Mouse (Mus musculus): ENCODE data around the gene Spem2. TPM values are rescaled to one million over a fixed set of nuclear protein-coding genes. Genes with fewer than 3 reads are reported as not detected.
A peak's percentile ranks its signal among the peaks of the same experiment; 100 is the strongest.
"Not testable (repeated sequence)": the region's sequence is repeated elsewhere in the genome, so short reads cannot be mapped to it uniquely, and the experiment has no call there.

Spem2 gene
- not detected in 2 replicates for polyA plus RNA-seq (2014; fragmentation: Nextera tagmentation; extraction: Ambion mirVana)

- no peak for ATAC-seq (ENCODE audit: insufficient number of reproducible peaks, insufficient read depth, low FRiP score, low read depth)
- H3K9me3 ChIP-seq (ENCODE audit: control insufficient read depth, low read depth, low read length), result peaks cover 3% of the 10 kb centered on the region; the same call in 1 of the 2 replicates
- no peak within 1 kb of the TSS for H3K4me2 ChIP-seq (replicated peaks; ENCODE audit: low read depth, low read length)
- no peak within 1 kb of the TSS for H3K4me3 ChIP-seq (ENCODE audit: low read depth, low read length)
- no peaks in the 10 kb centered on the region for H3K4me1 ChIP-seq (ENCODE audit: control insufficient read depth, insufficient read depth, low read length)
- 78% methylated on average over 2 of the region's 2 CpGs for WGBS
- H3K36me3 ChIP-seq (ENCODE audit: control insufficient read depth, insufficient read depth, low read length), result no peaks in the 10 kb centered on the region
- H3K27ac ChIP-seq (ENCODE audit: low read length), result no peak within 1 kb of the TSS
- no peaks in the 10 kb centered on the region for H3K27me3 ChIP-seq (ENCODE audit: control insufficient read depth, insufficient read depth, low read length)
- no peak within 1 kb of the TSS for H3K9ac ChIP-seq (replicated peaks; ENCODE audit: low read depth, low read length)
Measured at GRCm38 (mm10) chr11:69818365-69818764, at the start of gene Spem2. Spem2 (minus strand) TSS chr11:69818465.

DNA sequence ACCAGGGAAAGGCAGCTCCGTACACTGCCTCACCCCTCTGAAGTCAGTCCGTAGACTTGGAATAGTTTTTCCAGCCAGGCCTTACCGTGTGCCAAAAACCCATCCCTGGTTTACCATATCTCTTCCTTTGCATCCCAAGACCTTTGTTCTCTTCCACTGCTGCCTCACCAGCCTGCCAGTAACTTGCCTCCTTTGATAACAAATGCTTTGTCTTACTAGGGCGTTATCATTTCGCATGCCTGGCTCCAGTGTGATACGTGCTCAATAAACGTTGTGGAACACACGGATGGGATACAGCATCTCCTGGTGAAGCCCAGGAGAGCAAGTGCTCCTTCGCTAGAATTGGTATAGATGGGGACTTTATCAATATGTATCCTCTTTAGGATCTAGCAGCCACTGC is 49.1 kb upstream of the Spem2 start:
- Histone ChIP-seq H3K27ac (ENCODE audit: low read length) (no peak overlapping the region), H3K9me3 (ENCODE audit: control insufficient read depth, low read depth, low read length) (no peaks in the 10 kb centered on the region), H3K4me1 (ENCODE audit: control insufficient read depth, insufficient read depth, low read length) (no peaks in the 10 kb centered on the region), H3K27me3 (ENCODE audit: control insufficient read depth, insufficient read depth, low read length) (no peaks in the 10 kb centered on the region), H3K4me3 (ENCODE audit: low read depth, low read length) (no peak overlapping the region), H3K36me3 (ENCODE audit: control insufficient read depth, insufficient read depth, low read length) (no peaks in the 10 kb centered on the region), H3K9ac (replicated peaks; ENCODE audit: low read depth, low read length) (no peak overlapping the region), H3K4me2 (replicated peaks; ENCODE audit: low read depth, low read length) (no peak overlapping the region)
- 63% methylated on average over 9 of the region's 9 CpGs for WGBS
- ATAC-seq (ENCODE audit: insufficient number of reproducible peaks, insufficient read depth, low FRiP score, low read depth), result no peak

DNA sequence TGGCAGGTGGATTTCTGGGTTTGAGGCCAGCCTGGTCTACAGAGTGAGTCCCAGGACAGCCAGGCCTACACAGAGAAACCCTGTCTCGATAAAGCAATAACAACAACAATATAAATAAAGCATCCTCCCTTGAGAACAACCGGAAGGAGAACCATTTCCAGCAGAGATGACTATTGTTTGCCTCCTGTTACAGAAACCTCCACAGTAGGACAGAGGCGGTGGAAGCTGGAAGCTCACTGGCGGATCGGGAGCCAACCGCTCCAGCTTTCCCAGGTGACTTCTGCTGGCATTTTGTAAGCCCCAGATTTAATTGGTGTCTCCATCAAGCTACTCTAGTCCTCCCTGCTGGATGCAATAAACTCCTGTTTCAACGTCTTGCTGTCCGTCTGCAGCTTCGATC is 47.3 kb upstream of the Spem2 start:
- Histone ChIP-seq H3K27ac (ENCODE audit: low read length) (no peak overlapping the region), H3K4me2 (replicated peaks; ENCODE audit: low read depth, low read length) (no peak overlapping the region), H3K4me3 (ENCODE audit: low read depth, low read length) (no peak overlapping the region), H3K27me3 (ENCODE audit: control insufficient read depth, insufficient read depth, low read length) (no peaks in the 10 kb centered on the region), H3K4me1 (ENCODE audit: control insufficient read depth, insufficient read depth, low read length) (no peaks in the 10 kb centered on the region), H3K36me3 (ENCODE audit: control insufficient read depth, insufficient read depth, low read length) (no peaks in the 10 kb centered on the region), H3K9me3 (ENCODE audit: control insufficient read depth, low read depth, low read length) (no peaks in the 10 kb centered on the region), H3K9ac (replicated peaks; ENCODE audit: low read depth, low read length) (no peak overlapping the region)
- no peak for ATAC-seq (ENCODE audit: insufficient number of reproducible peaks, insufficient read depth, low FRiP score, low read depth)
- WGBS, result 84% methylated on average over 9 of the region's 9 CpGs

GRCm38 (mm10) chr11:69864138-69864860 is 46.0 kb upstream of the Spem2 start:
- H3K4me3 ChIP-seq (ENCODE audit: low read depth, low read length), result no peak overlapping the region

GRCm38 (mm10) chr11:69863729-69864128 is 45.5 kb upstream of the Spem2 start:
- not testable (repeated sequence) for ATAC-seq (ENCODE audit: insufficient number of reproducible peaks, insufficient read depth, low FRiP score, low read depth); H3K27me3 ChIP-seq (ENCODE audit: control insufficient read depth, insufficient read depth, low read length); H3K4me1 ChIP-seq (ENCODE audit: control insufficient read depth, insufficient read depth, low read length); H3K27ac ChIP-seq (ENCODE audit: low read length); H3K36me3 ChIP-seq (ENCODE audit: control insufficient read depth, insufficient read depth, low read length); H3K4me3 ChIP-seq (ENCODE audit: low read depth, low read length); H3K9ac ChIP-seq (replicated peaks; ENCODE audit: low read depth, low read length); H3K9me3 ChIP-seq (ENCODE audit: control insufficient read depth, low read depth, low read length); H3K4me2 ChIP-seq (replicated peaks; ENCODE audit: low read depth, low read length)
- 66% methylated on average over 3 of the region's 3 CpGs for WGBS

More at GRCm38 (mm10) chr11:69864138-69864860, 46.0 kb upstream of the Spem2 start:
- Histone ChIP-seq H3K4me2 (replicated peaks; ENCODE audit: low read depth, low read length) (no peak overlapping the region), H3K27me3 (ENCODE audit: control insufficient read depth, insufficient read depth, low read length) (no peaks in the 10 kb centered on the region), H3K36me3 (ENCODE audit: control insufficient read depth, insufficient read depth, low read length) (no peaks in the 10 kb centered on the region), H3K27ac (ENCODE audit: low read length) (no peak overlapping the region), H3K9ac (replicated peaks; ENCODE audit: low read depth, low read length) (no peak overlapping the region), H3K4me1 (ENCODE audit: control insufficient read depth, insufficient read depth, low read length) (no peaks in the 10 kb centered on the region), H3K9me3 (ENCODE audit: control insufficient read depth, low read depth, low read length) (no peaks in the 10 kb centered on the region)
- 52% methylated on average over 8 of the region's 8 CpGs for WGBS
- ATAC-seq (ENCODE audit: insufficient number of reproducible peaks, insufficient read depth, low FRiP score, low read depth), result no peak

DNA sequence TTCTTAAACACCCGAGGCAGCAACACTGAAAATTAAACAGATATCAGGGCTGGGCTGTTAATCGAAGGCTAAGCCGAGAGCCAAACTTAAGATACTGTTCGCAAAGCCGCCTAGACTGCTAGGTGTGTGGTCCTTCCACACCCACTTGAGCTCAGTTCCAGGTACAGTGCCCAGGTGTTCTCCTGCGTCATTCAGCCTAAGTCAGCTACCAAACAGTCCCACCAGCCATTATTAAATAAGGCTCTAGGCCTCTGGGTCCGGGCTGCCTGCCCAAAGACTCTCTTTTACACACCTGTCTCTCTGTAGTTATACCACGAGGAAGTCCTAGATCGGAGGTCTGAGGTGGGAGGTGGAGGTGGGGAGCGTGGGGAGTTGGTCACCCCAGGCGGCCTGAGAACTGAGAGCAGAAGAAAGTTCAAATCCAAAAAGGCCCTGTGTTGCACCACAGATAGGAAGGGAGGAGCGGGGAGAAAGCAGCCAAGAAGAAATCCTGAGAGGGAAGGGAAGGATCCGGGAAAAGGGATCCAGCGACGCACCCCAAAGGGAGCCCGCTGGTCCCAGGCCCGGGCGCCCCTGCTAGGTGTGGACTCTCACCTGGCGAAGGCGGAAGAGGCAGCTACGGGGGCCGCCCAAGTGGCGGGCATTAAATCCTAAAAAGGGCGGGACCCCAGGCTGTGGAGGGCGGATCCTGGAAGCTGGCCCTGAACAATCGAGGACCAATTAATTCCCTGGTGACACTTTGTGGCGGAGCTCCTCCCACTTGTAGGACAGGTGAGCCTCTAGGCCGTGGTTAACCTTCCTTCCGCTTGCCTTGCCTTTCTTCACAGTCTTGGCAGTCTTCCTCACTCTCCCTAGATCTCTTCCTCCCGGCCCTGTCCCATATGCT is 40.1 kb upstream of the Spem2 start, which contains the start of gene Tnk1:
TSS of gene Tnk1 (minus strand) at position 618 of the 886 bp plus-strand sequence.
- 16% methylated on average over 30 of the region's 30 CpGs for WGBS
- peak; percentile 83 for ATAC-seq (ENCODE audit: insufficient number of reproducible peaks, insufficient read depth, low FRiP score, low read depth)
- peak within 1 kb of the TSS; percentile 63; the same call in 1 of the 2 replicates for H3K27ac ChIP-seq (ENCODE audit: low read length)

GRCm38 (mm10) chr11:69855347-69855746 is 37.1 kb upstream of the Spem2 start:
- ATAC-seq (ENCODE audit: insufficient number of reproducible peaks, insufficient read depth, low FRiP score, low read depth), result no peak
- no peak overlapping the region for H3K4me2 ChIP-seq (replicated peaks; ENCODE audit: low read depth, low read length)
- H3K4me3 ChIP-seq (ENCODE audit: low read depth, low read length), result no peak overlapping the region
- H3K9ac ChIP-seq (replicated peaks; ENCODE audit: low read depth, low read length), result no peak overlapping the region
- no peak overlapping the region for H3K27ac ChIP-seq (ENCODE audit: low read length)
- H3K27me3 ChIP-seq (ENCODE audit: control insufficient read depth, insufficient read depth, low read length), result 0 out of 2 replicates have a peak, but pooled peaks cover 4% of the 10 kb centered on the region
- 35% methylated on average over 16 of the region's 16 CpGs for WGBS
- no peaks in the 10 kb centered on the region for H3K9me3 ChIP-seq (ENCODE audit: control insufficient read depth, low read depth, low read length)
- H3K36me3 ChIP-seq (ENCODE audit: control insufficient read depth, insufficient read depth, low read length), result peaks cover 15% of the 10 kb centered on the region; the same call in 1 of the 2 replicates
- no peaks in the 10 kb centered on the region for H3K4me1 ChIP-seq (ENCODE audit: control insufficient read depth, insufficient read depth, low read length)

More for the DNA sequence above, 40.1 kb upstream of the Spem2 start, which contains the start of gene Tnk1:
- H3K9ac ChIP-seq (replicated peaks; ENCODE audit: low read depth, low read length), result peak within 1 kb of the TSS; percentile 28; the same call in 1 of the 2 replicates
- no peaks in the 10 kb centered on the region for H3K4me1 ChIP-seq (ENCODE audit: control insufficient read depth, insufficient read depth, low read length)
- H3K27me3 ChIP-seq (ENCODE audit: control insufficient read depth, insufficient read depth, low read length), result 0 out of 2 replicates have a peak, but pooled peaks cover 4% of the 10 kb centered on the region
- peak within 1 kb of the TSS; percentile 35 for H3K4me2 ChIP-seq (replicated peaks; ENCODE audit: low read depth, low read length)
- H3K36me3 ChIP-seq (ENCODE audit: control insufficient read depth, insufficient read depth, low read length), result no peaks in the 10 kb centered on the region
- H3K4me3 ChIP-seq (ENCODE audit: low read depth, low read length), result peak within 1 kb of the TSS; percentile 27
- no peaks in the 10 kb centered on the region for H3K9me3 ChIP-seq (ENCODE audit: control insufficient read depth, low read depth, low read length)

GRCm38 (mm10) chr11:69854680-69855079 is 36.4 kb upstream of the Spem2 start:
- Histone ChIP-seq H3K27ac (ENCODE audit: low read length) (no peak overlapping the region), H3K9me3 (ENCODE audit: control insufficient read depth, low read depth, low read length) (no peaks in the 10 kb centered on the region), H3K9ac (replicated peaks; ENCODE audit: low read depth, low read length) (no peak overlapping the region), H3K27me3 (ENCODE audit: control insufficient read depth, insufficient read depth, low read length) (0 out of 2 replicates have a peak, but pooled peaks cover 4% of the 10 kb centered on the region), H3K4me1 (ENCODE audit: control insufficient read depth, insufficient read depth, low read length) (no peaks in the 10 kb centered on the region), H3K4me3 (ENCODE audit: low read depth, low read length) (no peak overlapping the region), H3K36me3 (ENCODE audit: control insufficient read depth, insufficient read depth, low read length) (peaks cover 22% of the 10 kb centered on the region; the same call in 1 of the 2 replicates), H3K4me2 (replicated peaks; ENCODE audit: low read depth, low read length) (no peak overlapping the region)
- 78% methylated on average over 10 of the region's 10 CpGs for WGBS
- ATAC-seq (ENCODE audit: insufficient number of reproducible peaks, insufficient read depth, low FRiP score, low read depth), result no peak

Data from stomach, embryonic 14.5 days (tissue).